Mouse (Mus musculus) limb, embryonic 11.5 days (tissue): ENCODE measurements around the gene Nup214. TPM values are rescaled to one million over a fixed set of nuclear protein-coding genes. Genes with fewer than 3 reads are reported as not detected.

Experiments used
- ATAC-seq: fragments of 200-750 bp; cut with Nextera tagmentation; 2 replicates; pipeline ENCODE4 v1.8.0; 2017; ENCODE audit warnings: low read depth; ENCODE audit not compliant: insufficient number of reproducible peaks, low FRiP score, low TSS enrichment
- DNase-seq: peaks from one replicate; pipeline ENCODE4 v3.0.0-alpha.2; 2015; ENCODE audit warnings: low spot score
- H3K27ac ChIP-seq: fragments of 300-500 bp; sonication (generic); replicated peaks from 2 replicates; pipeline ENCODE4 v1.5.1; 2014; ENCODE audit warnings: low read depth, mild to moderate bottlenecking, low read length
- H3K27me3 ChIP-seq: fragments of 300-500 bp; sonication (generic); 2 replicates; pipeline ENCODE4 v1.6.1; 2014; ENCODE audit warnings: mild to moderate bottlenecking, low read length, mixed read lengths; ENCODE audit not compliant: control insufficient read depth, insufficient read depth
- H3K36me3 ChIP-seq: fragments of 300-500 bp; sonication (generic); 2 replicates; pipeline ENCODE4 v1.6.1; 2014; ENCODE audit warnings: mild to moderate bottlenecking, low read length, moderate library complexity, mixed read lengths; ENCODE audit not compliant: control insufficient read depth, insufficient read depth
- H3K4me1 ChIP-seq: fragments of 300-500 bp; sonication (generic); 2 replicates; pipeline ENCODE4 v1.6.1; 2014; ENCODE audit warnings: low read length, mixed read lengths; ENCODE audit not compliant: control insufficient read depth, insufficient read depth
- H3K4me2 ChIP-seq: fragments of 300-500 bp; sonication (generic); 2 replicates; pipeline ENCODE4 v1.6.1; 2014; ENCODE audit warnings: low read depth, mild to moderate bottlenecking, moderate library complexity; ENCODE audit not compliant: severe bottlenecking
- H3K4me3 ChIP-seq: fragments of 300-500 bp; sonication (generic); 2 replicates; pipeline ENCODE4 v1.5.1; 2014; ENCODE audit warnings: low read depth, low read length
- H3K9ac ChIP-seq: fragments of 300-500 bp; sonication (generic); 2 replicates; pipeline ENCODE4 v1.6.1; 2014; ENCODE audit warnings: mild to moderate bottlenecking, low read length
- H3K9me3 ChIP-seq: fragments of 300-500 bp; sonication (generic); 2 replicates; pipeline ENCODE4 v1.6.1; 2016; ENCODE audit warnings: low read length; ENCODE audit not compliant: control insufficient read depth
- WGBS: fragments of 180-500 bp; shearing (Covaris S2); extraction: QIAGEN DNeasy Blood & Tissue Kit; methylation state at CpG from one replicate; pipeline ENCODE4 v1.1.7; 2014; 5-methylcytosine and 5-hydroxymethylcytosine counted together
- polyA plus RNA-seq: library from polyadenylated mRNA; unstranded; fragments of >200 nt; fragmentation: Nextera tagmentation; extraction: Ambion mirVana; gene quantifications from 2 replicates; pipeline ENCODE4 v1.2.1, GENCODE M21; 2014

Gene Nup214
- polyA plus RNA-seq, 1 experiment from 2014 or later: 85.5 TPM

DNA sequence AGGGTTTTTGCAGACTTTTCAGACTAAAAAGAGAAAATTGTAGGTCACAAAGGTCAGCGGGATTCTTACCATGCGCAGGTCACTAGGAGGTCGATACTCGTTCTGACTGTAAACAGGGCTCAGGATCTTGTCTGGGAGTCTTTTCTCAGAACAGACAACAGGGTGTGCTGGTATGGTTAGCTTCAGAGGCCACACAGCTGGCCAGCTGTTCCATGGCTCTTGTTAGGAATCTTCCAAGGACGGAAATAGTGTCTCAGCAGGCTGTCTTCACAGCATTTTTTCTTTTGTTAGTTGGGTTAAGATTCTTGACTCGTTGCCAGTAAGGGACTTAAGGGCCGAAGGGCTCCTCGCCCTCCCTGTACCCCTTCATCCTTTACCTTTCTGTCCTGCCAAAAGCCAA lies 7.4 kb upstream of the Nup214 start:
- Histone ChIP-seq H3K4me3 (no peak overlapping the region), H3K36me3 (peaks cover 8% of the 10 kb centered on the region; the same call in 1 of the 2 replicates), H3K27ac (no peak overlapping the region), H3K4me1 (no peaks in the 10 kb centered on the region), H3K9ac (no peak overlapping the region), H3K4me2 (no peak overlapping the region), H3K9me3 (no peaks in the 10 kb centered on the region), H3K27me3 (no peaks in the 10 kb centered on the region)
- 84% methylated on average over 8 of the region's 8 CpGs for WGBS
- ATAC-seq (no peak), DNase-seq (no peak)

DNA sequence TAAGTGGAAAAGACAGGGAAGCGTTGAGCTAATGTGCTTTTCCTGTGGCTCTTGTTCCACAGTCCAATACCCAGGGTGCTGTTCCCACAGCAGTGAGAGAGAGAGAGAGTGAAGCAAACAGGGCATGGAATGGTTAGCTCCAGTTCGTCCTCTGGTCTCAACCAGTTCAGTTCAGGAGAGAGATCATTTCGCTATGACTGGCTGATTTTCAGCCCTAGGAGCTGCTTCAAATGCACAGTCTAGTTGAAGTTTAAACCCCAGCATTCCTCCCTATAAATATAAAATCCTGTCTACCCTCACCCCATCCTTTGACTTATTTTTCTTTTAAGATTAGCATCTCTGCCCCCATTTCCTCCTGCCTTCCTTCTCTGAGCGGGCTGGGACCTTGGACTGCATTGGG lies 1.6 kb upstream of the Nup214 start:
- Histone ChIP-seq H3K9ac (no peak overlapping the region), H3K4me3 (no peak overlapping the region), H3K36me3 (peaks cover 11% of the 10 kb centered on the region; the same call in 1 of the 2 replicates), H3K27me3 (no peaks in the 10 kb centered on the region), H3K27ac (no peak overlapping the region), H3K4me1 (no peaks in the 10 kb centered on the region), H3K4me2 (no peak overlapping the region), H3K9me3 (no peaks in the 10 kb centered on the region)
- ATAC-seq: no peak
- no peak for DNase-seq
- 87% methylated on average over 4 of the region's 4 CpGs for WGBS

DNA sequence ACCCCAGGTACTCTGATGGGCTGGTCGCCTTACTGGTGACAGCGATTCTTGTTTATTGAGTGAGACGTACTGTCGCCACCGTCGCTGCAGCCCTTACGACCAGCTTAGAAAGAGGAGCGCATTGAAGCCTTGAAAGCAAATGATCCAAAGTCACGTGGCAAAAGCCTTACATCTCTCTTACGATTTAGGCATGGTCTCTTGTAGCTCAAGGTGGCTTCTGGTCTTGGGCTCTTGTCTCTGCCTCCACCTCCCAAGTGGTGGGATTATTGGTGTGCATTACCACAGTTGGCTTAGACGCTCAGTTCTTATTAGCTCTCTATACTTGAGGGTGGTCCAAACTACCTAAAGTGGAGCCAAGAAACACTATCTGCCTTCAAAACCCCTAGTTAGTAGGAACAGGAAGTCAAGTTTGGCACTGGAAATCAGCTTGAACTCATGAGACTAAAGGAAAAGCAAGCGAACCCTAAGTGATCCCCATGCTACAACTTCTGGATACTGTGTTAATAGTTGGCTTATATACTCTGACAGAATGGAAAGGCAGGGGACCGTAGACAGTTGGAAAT lies 654 bp downstream of the Nup214 start:
- H3K9me3 ChIP-seq: no peaks in the 10 kb centered on the region
- peaks cover 15% of the 10 kb centered on the region for H3K36me3 ChIP-seq
- no peak for DNase-seq
- H3K4me2 ChIP-seq: peak overlapping the region; percentile 86
- no peak for ATAC-seq
- peak overlapping the region; percentile 93 for H3K9ac ChIP-seq
- peak overlapping the region; percentile 100 for H3K4me3 ChIP-seq
- 9% methylated on average over 13 of the region's 13 CpGs for WGBS
- peak overlapping the region; percentile 52; the same call in 1 of the 2 replicates for H3K27ac ChIP-seq
- no peaks in the 10 kb centered on the region for H3K4me1 ChIP-seq
- no peaks in the 10 kb centered on the region for H3K27me3 ChIP-seq

DNA sequence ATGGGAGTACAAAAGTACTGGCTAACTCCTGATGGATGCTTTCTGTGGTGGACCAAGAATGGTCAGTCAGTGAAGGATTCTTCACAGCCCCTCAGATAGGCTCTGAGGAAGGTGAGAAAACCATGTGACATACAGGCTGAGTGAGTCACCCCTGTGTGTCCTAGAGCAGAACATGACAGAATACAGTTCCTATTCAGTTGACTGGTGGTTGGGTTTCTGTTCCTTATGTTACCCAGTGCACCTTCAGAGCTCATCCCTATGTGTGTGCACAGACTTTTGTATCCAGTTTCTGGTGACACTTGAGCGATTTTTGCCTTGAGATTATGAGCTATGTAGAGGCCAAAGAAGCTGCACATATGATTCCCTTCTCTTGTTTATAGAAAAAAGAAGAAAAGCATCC lies 13.5 kb downstream of the Nup214 start:
- Histone ChIP-seq H3K36me3 (peaks cover 49% of the 10 kb centered on the region), H3K4me1 (no peaks in the 10 kb centered on the region), H3K27me3 (no peaks in the 10 kb centered on the region), H3K4me2 (no peak overlapping the region), H3K27ac (no peak overlapping the region), H3K9me3 (no peaks in the 10 kb centered on the region), H3K4me3 (no peak overlapping the region), H3K9ac (no peak overlapping the region)
- DNase-seq: no peak
- WGBS: 79% methylated on average over 1 of the region's 1 CpGs
- no peak for ATAC-seq

DNA sequence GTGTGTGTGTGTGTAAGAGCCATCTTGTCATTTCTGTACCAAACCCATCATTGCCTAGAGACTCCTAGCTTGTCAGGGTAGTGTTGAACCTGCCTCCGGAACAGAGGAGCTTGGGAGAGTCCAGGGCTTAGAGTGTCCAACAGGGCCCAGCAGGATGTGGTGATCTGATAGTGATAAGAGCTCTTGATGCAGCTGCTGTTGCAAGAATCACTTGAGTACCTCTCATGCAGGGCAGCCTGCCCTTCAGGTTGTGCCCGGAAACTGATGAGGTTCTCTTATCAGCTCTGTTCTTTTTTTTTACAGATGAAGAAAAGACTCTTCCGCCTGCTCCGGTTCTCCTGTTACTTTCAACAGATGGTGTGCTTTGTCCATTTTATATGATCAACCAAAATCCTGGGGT lies 16.7 kb downstream of the Nup214 start:
- ATAC-seq (no peak), DNase-seq (no peak)
- Histone ChIP-seq H3K9ac (no peak overlapping the region), H3K4me1 (no peaks in the 10 kb centered on the region), H3K9me3 (no peaks in the 10 kb centered on the region), H3K27me3 (no peaks in the 10 kb centered on the region), H3K27ac (no peak overlapping the region), H3K36me3 (peaks cover 48% of the 10 kb centered on the region), H3K4me3 (no peak overlapping the region), H3K4me2 (no peak overlapping the region)
- WGBS: 97% methylated on average over 4 of the region's 4 CpGs

DNA sequence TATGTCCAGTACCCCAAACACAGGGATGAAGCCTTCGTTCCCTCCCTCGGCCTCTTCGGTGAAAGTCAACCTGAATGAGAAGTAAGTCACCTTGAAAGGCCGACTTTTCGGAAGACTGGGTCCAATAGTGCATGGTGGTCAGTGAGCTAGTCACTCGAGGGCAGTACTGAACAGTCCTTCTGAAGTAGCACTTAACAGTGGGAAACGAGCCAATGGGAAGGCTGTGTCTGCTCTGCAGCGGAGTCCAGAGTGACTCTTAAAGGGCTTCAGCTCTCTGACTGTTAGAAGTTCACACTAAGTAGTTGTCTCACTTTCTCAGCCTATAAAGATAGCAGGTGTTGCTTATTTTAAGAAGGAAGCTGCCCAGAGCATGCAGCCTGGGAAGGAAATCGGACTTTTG lies 20.7 kb downstream of the Nup214 start:
- Histone ChIP-seq H3K27me3 (no peaks in the 10 kb centered on the region), H3K9ac (no peak overlapping the region), H3K4me1 (no peaks in the 10 kb centered on the region), H3K4me3 (no peak overlapping the region), H3K36me3 (peaks cover 46% of the 10 kb centered on the region), H3K9me3 (no peaks in the 10 kb centered on the region), H3K27ac (no peak overlapping the region), H3K4me2 (no peak overlapping the region)
- WGBS: 91% methylated on average over 9 of the region's 9 CpGs
- DNase-seq: no peak
- ATAC-seq: no peak

GRCm38 (mm10) chr2:31996060-31996459 lies 21.8 kb downstream of the Nup214 start:
- ATAC-seq (no peak), DNase-seq (no peak)
- H3K27me3 ChIP-seq: no peaks in the 10 kb centered on the region
- no peaks in the 10 kb centered on the region for H3K9me3 ChIP-seq
- no peak overlapping the region for H3K4me2 ChIP-seq
- no peak overlapping the region for H3K27ac ChIP-seq
- peaks cover 41% of the 10 kb centered on the region for H3K36me3 ChIP-seq
- WGBS: 95% methylated on average over 13 of the region's 13 CpGs
- H3K4me1 ChIP-seq: no peaks in the 10 kb centered on the region
- no peak overlapping the region for H3K9ac ChIP-seq
- no peak overlapping the region for H3K4me3 ChIP-seq

DNA sequence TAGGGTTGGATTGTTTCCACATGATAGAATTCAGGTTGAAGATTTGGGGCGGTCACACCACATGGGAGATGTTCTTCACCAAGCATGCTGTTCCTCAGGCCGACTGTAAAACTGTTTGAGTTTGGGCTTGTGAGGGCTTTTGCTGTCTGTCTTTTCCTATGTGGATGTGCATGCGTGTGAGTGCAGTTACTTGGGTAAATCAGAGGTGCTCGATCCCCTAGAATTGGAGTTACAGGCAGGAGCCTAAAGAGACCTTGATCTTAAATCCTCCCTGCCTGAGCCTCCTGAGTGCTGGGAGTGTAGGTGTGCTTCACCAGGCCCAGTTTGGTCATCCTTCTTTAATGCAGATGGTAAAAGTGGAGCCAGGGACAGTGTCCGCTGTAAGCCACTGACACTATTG lies 23.3 kb downstream of the Nup214 start:
- no peak for DNase-seq
- Histone ChIP-seq H3K36me3 (peaks cover 37% of the 10 kb centered on the region; the same call in 1 of the 2 replicates), H3K27me3 (no peaks in the 10 kb centered on the region), H3K27ac (no peak overlapping the region), H3K4me3 (no peak overlapping the region), H3K4me1 (no peaks in the 10 kb centered on the region), H3K9ac (no peak overlapping the region), H3K9me3 (no peaks in the 10 kb centered on the region), H3K4me2 (no peak overlapping the region)
- no peak for ATAC-seq
- WGBS: 96% methylated on average over 5 of the region's 5 CpGs

DNA sequence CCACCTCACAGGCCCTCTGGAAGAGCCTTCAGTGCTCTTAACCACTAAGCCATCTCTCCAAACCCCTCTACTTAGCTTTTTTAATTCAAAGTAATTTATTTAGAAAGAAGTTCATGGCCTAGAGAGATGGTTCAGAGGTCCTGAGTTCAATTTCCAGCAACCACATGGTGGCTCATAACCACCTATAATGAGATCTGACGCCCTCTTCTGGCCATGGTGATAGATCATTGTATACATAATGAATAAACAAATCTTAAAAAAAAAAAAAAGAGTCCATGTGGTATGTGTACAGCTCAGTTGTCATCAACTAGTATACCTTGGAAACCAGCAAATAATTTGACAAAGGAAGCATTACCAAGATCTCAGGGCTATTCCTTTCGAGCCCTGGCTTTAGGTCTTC lies 24.2 kb downstream of the Nup214 start:
- ATAC-seq (no peak), DNase-seq (no peak)
- no peak overlapping the region for H3K9ac ChIP-seq
- no peak overlapping the region for H3K4me3 ChIP-seq
- H3K36me3 ChIP-seq: peaks cover 40% of the 10 kb centered on the region; the same call in 1 of the 2 replicates
- 78% methylated on average over 2 of the region's 2 CpGs for WGBS
- H3K4me2 ChIP-seq: no peak overlapping the region
- H3K27ac ChIP-seq: no peak overlapping the region
- no peaks in the 10 kb centered on the region for H3K9me3 ChIP-seq
- no peaks in the 10 kb centered on the region for H3K4me1 ChIP-seq
- no peaks in the 10 kb centered on the region for H3K27me3 ChIP-seq
